Mouse (Mus musculus) CD4-positive naive resting alpha-beta T cell, adult 57 days (primary cell): ENCODE measurements around the gene Hist2h3b. TPM values are rescaled to one million over a fixed set of nuclear protein-coding genes. Genes with fewer than 3 reads are reported as not detected.

Experiments used
- total RNA-seq: library from RNA; stranded (reverse); gene quantifications from one replicate; pipeline ENCODE4 v1.2.4, GENCODE M21; 2023

Hist2h3b gene
- 57.8 TPM for total RNA-seq

GRCm38 (mm10) chr3:96268051-96268775, at the start of gene Hist2h3b:
Hist2h3b (plus strand) TSS chr3:96268654.

GRCm38 (mm10) chr3:96219661-96220130, 48.8 kb upstream of the Hist2h3b start, which contains the start of the genes Bola1 and Hist2h2ab:
Bola1 (minus strand) TSS chr3:96219709.
Hist2h2ab (plus strand) TSS chr3:96219865.

GRCm38 (mm10) chr3:96220765-96221639, 47.5 kb upstream of the Hist2h3b start, which contains the start of the genes Hist2h2ac and Hist2h2be:
Hist2h2ac (minus strand) TSS chr3:96220880.
Hist2h2be (plus strand) TSS chr3:96221119.

GRCm38 (mm10) chr3:96238954-96239793, 29.3 kb upstream of the Hist2h3b start, which contains the start of gene Hist2h3c2:
Hist2h3c2 (minus strand) TSS chr3:96239127.

GRCm38 (mm10) chr3:96239949-96240798, 28.3 kb upstream of the Hist2h3b start, which contains the start of gene Hist2h2aa2:
Hist2h2aa2 (minus strand) TSS chr3:96240276.

GRCm38 (mm10) chr3:96245003-96245886, 23.2 kb upstream of the Hist2h3b start, which contains the start of gene Hist2h2aa1:
Hist2h2aa1 (plus strand) TSS chr3:96245497.

GRCm38 (mm10) chr3:96246427-96246856, 22.0 kb upstream of the Hist2h3b start, which contains the start of gene Hist2h3c1:
Hist2h3c1 (plus strand) TSS chr3:96246685.

GRCm38 (mm10) chr3:96262979-96263550, 5.4 kb upstream of the Hist2h3b start, which contains the start of gene Hist2h4:
Hist2h4 (minus strand) TSS chr3:96263311.

GRCm38 (mm10) chr3:96269511-96270474, 1.3 kb downstream of the Hist2h3b start, which contains the start of gene Hist2h2bb:
Hist2h2bb (plus strand) TSS chr3:96269752.

GRCm38 (mm10) chr3:96293787-96294186, 25.3 kb downstream of the Hist2h3b start, which contains the start of gene Fcgr1:
Fcgr1 (minus strand) TSS chr3:96293969.

Other genes with a start within 250 kb of the Hist2h3b start
- 15.1 TPM for gene Vps45, start 210.2 kb upstream of the Hist2h3b start, total RNA-seq
- gene Otud7b, start 164.1 kb upstream of the Hist2h3b start, total RNA-seq = 20.8 TPM
- gene Mtmr11, start 106.7 kb upstream of the Hist2h3b start, total RNA-seq = 0.74 TPM
- 80.5 TPM for gene Sf3b4, start 96.3 kb upstream of the Hist2h3b start, total RNA-seq
- gene Sv2a, start 87.5 kb upstream of the Hist2h3b start, total RNA-seq = 5.0 TPM
- 11.2 TPM for gene Bola1, start 48.9 kb upstream of the Hist2h3b start, total RNA-seq
- gene Hist2h2ab, start 48.8 kb upstream of the Hist2h3b start, total RNA-seq = 7.9 TPM
- 55.5 TPM for gene Hist2h2ac, start 47.8 kb upstream of the Hist2h3b start, total RNA-seq
- gene Hist2h2be, start 47.5 kb upstream of the Hist2h3b start, total RNA-seq = 2.7 TPM
- 1.7 TPM for gene Hist2h3c2, start 29.5 kb upstream of the Hist2h3b start, total RNA-seq
- 319 TPM for gene Hist2h2aa2, start 28.4 kb upstream of the Hist2h3b start, total RNA-seq
- 4.3 TPM for gene Hist2h2aa1, start 23.2 kb upstream of the Hist2h3b start, total RNA-seq
- gene Hist2h3c1, start 22.0 kb upstream of the Hist2h3b start, total RNA-seq = not detected
- 40.0 TPM for gene Hist2h4, start 5.3 kb upstream of the Hist2h3b start, total RNA-seq
- gene Hist2h2bb, start 1.1 kb downstream of the Hist2h3b start, total RNA-seq = 143 TPM
- gene Fcgr1, start 25.3 kb downstream of the Hist2h3b start, total RNA-seq = 0.77 TPM
- gene BC107364, start 183.7 kb downstream of the Hist2h3b start, total RNA-seq = not detected